In genomic region chr11:80562479-80562878, GRCm38 (mm10) we compare ENCODE assay signal across 8 mouse cellular contexts.
DNase-seq lines count a peak whose midpoint lies in the region; ATAC-seq lines count a peak whose summit lies in the region.

No protein-coding gene starts in this region.

- 50% methylated on average over 3 of the region's 3 CpGs for WGBS in hindbrain, embryonic 10.5 days
- WGBS in hindbrain, embryonic 14.5 days: 37% methylated on average over 3 of the region's 3 CpGs

- no peaks in the 10 kb centered on the region; the same call in 1 of the 2 replicates for H3K27me3 ChIP-seq in hindbrain, embryonic 10.5 days (ENCODE audit: insufficient read depth, poor library complexity, severe bottlenecking)
- peaks cover 7% of the 10 kb centered on the region; the same call in 1 of the 2 replicates for H3K27me3 ChIP-seq in hindbrain, embryonic 14.5 days (ENCODE audit: control insufficient read depth, insufficient read depth, low read length)

- no peaks in the 10 kb centered on the region for H3K36me3 ChIP-seq in hindbrain, embryonic 10.5 days
- no peaks in the 10 kb centered on the region for H3K36me3 ChIP-seq in hindbrain, embryonic 14.5 days (replicated peaks; ENCODE audit: control insufficient read depth, insufficient read depth)

- no peak overlapping the region for H3K27ac ChIP-seq in hindbrain, embryonic 10.5 days
- H3K27ac ChIP-seq in hindbrain, embryonic 14.5 days: no peak overlapping the region

- ATAC-seq in hindbrain, embryonic 14.5 days (ENCODE audit: low FRiP score): no peak
- ATAC-seq in megakaryocyte, adult 5-6 weeks (ENCODE audit: poor library complexity, severe bottlenecking): peak; percentile 71

- H3K4me2 ChIP-seq in hindbrain, embryonic 14.5 days (replicated peaks): no peak overlapping the region

- H3K9me3 ChIP-seq in hindbrain, embryonic 10.5 days: no peaks in the 10 kb centered on the region
- no peaks in the 10 kb centered on the region for H3K9me3 ChIP-seq in hindbrain, embryonic 14.5 days (ENCODE audit: control insufficient read depth, low read length)

- H3K9ac ChIP-seq in hindbrain, embryonic 14.5 days: no peak overlapping the region

- no peak overlapping the region for H3K4me3 ChIP-seq in hindbrain, embryonic 10.5 days
- no peak overlapping the region for H3K4me3 ChIP-seq in hindbrain, embryonic 14.5 days (replicated peaks; ENCODE audit: low read length)

- peak; percentile 25 for DNase-seq in hindbrain, embryonic 10.5 days (ENCODE audit: low spot score)
- no peak for DNase-seq in hindbrain, embryonic 14.5 days (ENCODE audit: low spot score)
- DNase-seq in 416B (ENCODE audit: low read depth) (peak; percentile 46), R1 (ENCODE audit: low read depth, low spot score) (peak; percentile 53)
- DNase-seq in urinary bladder, adult 18-20 months (ENCODE audit: low spot score in 2 of 2): no peak
- no peak for DNase-seq in layer of hippocampus, postnatal 36 days
- DNase-seq in neural tube, embryonic 10.5 days (ENCODE audit: extremely low spot score, low spot score): no peak

- H3K4me1 ChIP-seq in hindbrain, embryonic 10.5 days (replicated peaks): 0 out of 2 replicates have a peak, but pooled peaks cover 9% of the 10 kb centered on the region
- H3K4me1 ChIP-seq in hindbrain, embryonic 14.5 days (replicated peaks; ENCODE audit: control insufficient read depth, insufficient read depth, low read length): peaks cover 18% of the 10 kb centered on the region

Comparison
In these comparisons a context has a peak if more than half of its experiments do, and no peak if none do; other contexts are left out.
1. DNase-seq: peak in hindbrain, embryonic 10.5 days (single experiment), 416B (single experiment) and R1 (single experiment); none in hindbrain, embryonic 14.5 days (single experiment), urinary bladder, adult 18-20 months (0 of 2), layer of hippocampus, postnatal 36 days (0 of 2) and neural tube, embryonic 10.5 days (single experiment).